Mouse (Mus musculus) NIH3T3 (cell line): ENCODE data around the gene Phactr1.
A peak's percentile ranks its signal among the peaks of the same experiment; 100 is the strongest.
"Not testable (repeated sequence)": the region's sequence is repeated elsewhere in the genome, so short reads cannot be mapped to it uniquely, and the experiment has no call there.

Source experiments
- DNase-seq: peaks from one replicate; pipeline ENCODE4 v3.0.0-alpha.2; 2012; ENCODE audit warnings: low read depth

Gene Phactr1

DNA sequence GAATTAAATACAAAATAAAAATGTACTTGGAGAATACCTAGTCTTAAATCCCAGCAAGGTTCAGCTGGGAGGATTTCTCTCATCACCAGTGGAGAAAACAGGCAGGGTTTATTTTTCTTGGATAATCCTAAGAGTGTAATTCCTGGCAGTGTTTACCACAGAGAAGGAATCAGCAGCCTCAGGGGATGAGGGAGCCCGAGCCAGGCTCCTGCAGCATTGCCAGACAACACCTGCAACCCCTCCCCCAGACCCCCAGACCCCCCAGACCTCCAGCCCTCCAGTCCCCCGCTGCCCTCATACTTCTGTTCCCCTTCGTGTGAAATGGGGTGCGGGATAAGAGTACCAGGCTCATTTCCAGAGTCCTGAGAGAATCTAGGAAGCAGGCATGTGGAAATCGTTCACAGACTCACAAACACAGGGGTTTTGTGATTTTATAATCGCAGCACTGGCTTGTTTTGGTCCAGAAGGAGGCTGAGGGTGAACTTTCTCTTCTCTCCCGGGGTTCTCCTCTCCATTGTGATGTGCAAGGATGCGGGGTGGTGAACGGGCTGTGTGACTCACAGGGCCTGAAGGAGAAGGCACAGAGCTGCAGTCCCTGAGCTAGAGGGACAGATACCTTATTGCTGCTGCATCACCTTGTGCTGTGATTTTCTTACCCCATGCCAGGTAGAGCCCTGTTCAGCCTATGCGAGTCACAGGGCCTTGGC is 249.3 kb downstream of the Phactr1 start:
- DNase-seq, result peak; percentile 69

DNA sequence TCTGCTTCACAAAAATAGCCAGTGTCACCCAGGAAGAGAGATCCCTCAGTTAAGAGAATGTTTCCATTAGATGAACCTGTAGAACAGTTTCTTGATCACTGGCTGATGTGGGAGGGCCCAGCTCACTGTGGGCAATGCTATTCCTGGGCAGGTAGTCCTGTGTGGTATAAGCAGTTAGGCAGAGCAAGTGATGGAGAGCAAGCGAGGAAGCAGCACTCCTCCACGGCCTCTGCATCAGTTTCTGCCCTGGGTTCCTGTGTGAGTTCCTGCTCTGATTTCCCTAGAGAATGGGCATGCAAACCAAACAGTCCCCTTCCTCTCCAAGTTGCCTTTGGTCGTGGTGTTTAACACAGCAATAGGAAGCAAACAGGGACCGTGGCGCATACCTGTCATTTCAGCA is 251.6 kb downstream of the Phactr1 start:
- no peak for DNase-seq

DNA sequence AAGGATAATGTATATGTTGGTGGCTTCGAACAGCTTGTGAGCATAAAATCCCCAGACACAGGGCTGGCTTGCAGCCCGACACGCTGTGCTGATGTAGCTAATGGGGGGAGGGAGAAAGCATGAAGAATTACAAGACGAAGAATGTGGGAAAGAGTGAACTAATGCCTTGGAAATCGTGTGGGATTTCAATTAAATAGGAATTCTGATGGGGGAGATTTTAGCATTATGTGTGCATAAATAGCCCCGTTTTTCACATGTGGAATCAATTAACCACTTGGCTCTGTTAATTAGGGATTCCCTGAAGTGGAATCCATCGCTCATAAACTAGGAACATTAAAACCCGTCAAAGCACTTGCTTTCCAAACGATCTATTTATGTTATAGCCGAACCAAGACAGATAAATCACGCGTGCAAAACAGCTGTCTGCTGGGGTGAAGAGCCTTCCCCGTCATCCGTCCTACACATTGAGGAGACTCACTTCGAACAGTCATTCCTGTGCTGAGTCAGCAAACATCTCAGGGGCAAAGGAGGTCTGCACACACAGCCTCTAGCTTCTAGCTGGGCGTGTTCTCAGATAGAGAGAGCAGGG is 254.2 kb downstream of the Phactr1 start:
- peak; percentile 76 for DNase-seq

DNA sequence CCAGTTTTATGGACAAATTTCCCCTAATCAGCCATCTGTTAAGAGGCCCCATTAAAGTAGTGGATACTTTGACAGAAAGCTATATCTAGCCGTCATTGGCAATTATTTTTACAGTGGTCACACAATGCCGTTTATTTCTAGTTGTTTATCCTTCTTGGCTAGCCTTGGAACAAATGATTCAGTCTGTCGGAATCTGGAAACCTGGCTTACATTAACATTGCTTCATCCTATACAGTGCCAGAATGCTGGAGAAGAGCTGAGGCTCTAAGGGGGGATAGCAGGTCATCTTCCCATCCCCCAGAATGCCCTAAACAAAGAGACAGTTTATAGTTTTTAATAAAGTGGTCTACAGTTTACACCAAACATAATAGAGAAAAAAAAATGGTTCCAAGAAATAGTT is 257.4 kb downstream of the Phactr1 start:
- DNase-seq, result peak; percentile 85

DNA sequence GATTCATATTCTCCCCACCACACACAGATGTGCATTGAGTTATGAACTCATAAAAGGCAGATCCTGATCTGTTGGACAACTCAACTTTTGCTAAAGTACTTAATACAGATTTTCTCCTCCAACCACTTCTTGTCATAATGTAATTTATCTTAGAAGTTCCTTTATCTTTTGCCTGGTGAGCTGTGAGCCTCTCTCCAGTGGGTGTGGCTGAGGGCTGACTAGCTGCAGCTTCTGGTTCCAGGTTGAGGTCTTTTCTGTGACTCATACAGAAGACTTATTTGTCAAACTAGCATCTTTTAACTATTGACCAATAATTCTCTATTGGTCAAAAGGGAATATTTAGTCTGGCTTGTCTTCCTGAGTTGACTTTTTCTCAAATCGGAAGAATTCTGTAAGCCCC is 257.9 kb downstream of the Phactr1 start:
- peak; percentile 71 for DNase-seq

DNA sequence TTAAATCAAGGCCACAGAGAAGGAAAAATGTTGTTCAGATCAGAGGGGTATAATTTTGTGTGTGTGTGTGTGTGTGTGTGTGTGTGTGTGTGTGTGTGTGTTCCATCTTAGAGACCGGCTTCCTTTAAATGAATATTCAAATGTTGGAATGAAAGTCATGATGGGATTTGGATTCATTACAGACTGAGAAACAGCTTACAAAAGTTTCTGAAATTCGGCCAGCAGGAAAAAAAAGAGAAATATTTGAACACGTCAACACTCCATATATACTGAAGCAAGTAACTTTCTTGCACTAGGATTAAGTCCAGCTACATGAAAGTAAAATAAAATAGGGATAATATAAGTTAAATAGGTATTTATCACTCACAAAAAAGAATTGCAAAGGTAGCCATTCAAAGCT is 259.8 kb downstream of the Phactr1 start:
- DNase-seq, result peak; percentile 68

DNA sequence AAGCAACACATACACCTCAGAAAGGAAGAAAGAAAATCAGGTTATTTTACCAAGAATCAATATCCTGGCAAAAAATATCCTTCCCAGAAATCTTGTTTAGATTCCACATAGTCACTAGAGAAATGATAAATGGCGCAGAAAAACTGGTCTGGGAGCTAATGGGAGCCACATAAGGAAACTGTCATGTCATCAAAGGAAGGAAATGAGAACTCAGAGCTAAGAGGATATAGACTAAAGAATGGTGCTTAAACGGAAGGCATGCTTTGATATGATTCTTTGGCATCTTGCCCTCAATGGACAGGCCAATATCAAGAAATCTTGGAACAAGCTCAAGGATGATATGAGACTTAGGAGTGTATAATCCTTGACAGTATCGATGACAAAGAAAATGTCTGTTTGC is 263.7 kb downstream of the Phactr1 start:
- DNase-seq, result no peak

DNA sequence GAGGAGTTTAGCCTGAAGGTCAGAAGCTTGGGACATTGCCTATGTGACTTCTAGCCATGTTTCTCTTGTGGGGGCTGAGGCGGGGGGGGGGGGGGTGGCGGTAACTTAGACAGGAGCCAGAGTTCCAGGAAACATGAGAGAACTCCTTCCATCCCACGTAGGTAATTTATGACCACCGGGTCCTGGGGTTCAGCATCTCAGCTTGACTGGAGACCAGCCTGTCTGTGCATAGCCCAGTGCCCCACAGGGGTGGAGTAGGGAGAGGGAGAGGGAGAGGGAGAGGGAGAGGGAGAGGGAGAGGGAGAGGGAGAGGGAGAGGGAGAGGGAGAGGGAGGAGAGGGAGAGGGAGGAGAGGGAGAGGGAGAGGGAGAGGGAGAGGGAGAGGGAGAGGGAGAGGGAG is 264.8 kb downstream of the Phactr1 start:
- not testable (repeated sequence) for DNase-seq

DNA sequence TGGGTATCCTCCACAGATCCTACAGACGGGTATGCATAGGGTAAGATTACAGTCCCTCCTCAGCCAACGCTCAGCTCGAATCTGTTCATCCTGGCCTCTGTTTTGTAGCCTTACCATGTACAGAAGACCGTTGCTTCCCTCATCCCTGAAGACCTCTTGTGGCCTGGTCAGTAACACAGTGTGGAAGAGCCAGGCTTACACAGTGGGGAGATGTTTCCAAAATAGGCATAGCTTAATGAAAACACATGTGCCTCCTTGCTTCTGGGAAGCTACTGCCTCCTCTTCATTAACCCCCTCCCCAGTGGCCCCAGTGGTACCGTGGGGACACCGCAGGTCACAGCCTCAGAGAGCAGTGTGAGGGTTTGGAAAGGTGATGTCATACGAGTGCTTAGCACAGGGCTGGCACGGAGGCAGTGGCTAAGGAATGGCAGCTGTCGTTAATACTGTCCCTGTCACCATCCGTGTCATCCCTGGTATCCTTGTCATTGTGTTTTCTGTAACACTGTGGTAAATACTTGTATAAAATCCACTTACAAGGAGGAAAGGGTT is 268.4 kb downstream of the Phactr1 start:
- DNase-seq, result no peak

DNA sequence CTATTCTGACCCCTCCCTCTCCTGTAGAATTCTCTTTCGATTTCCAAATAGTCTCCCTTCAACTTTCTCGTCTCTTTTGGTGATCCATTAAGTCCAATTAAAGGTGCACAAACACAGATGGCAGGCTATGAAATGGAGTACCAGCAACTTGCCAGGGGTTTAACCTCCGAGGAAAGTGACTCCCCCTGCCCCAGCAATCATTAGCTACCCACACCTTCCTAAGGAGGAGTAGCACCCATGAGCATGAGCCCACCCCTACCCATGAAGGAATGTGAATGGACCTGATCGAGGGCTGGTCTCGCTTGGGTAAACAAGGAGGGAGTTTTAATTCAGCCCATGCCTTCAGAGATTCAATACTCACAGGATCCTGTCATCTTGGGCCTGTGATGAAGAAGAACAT is 268.9 kb downstream of the Phactr1 start:
- no peak for DNase-seq

DNA sequence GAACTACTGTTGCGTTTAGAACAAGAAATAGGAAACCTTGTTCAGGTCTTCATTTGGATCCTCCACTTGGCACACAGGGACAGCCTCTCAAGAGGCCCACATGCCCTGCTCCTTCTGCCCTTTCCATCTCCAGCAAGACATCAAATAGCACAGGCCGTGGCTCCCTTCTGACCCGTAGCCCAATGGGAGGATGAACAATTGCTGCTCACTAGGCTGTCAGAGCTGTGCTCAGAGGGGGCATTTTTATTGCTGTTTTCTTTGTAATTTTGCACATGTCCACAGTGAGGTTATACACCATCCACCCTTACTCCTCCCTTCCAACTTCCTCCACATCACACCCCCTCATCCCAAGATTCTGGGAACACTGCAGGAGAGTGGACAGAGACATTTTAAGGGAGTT is 269.6 kb downstream of the Phactr1 start:
- DNase-seq, result no peak

DNA sequence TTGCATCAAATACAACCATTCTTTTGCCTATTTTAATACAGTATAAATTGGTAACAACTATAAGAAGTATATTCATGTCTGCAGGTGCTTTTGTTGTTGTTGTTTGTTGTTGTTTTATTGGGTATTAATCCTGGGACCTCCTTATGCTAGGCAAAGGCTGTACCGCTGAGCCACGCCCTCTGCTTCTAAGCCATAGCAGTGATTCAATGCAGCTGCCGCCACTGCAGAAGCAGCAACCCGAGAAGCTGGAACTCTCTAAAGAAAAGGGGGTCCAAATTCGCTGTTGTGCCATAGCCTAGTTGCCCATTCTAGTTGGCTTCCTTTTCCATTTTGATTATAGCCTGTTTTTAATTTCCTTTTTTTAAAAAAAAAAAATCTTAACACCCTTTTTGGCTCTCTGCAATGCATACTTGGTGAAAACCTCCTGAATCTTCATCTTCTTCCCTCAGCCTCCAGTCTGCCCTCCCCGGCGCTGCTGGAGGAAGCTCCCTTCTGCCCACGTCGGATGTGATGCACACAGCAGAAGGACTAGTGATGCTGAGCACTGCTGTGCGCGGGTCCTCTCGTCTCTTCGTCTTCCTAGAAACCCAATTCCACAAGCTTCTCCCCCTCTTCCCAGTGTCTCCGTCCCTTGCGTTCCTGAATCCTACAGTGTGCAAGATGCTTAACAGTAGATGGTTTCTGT is 271.8 kb downstream of the Phactr1 start:
- DNase-seq, result no peak

DNA sequence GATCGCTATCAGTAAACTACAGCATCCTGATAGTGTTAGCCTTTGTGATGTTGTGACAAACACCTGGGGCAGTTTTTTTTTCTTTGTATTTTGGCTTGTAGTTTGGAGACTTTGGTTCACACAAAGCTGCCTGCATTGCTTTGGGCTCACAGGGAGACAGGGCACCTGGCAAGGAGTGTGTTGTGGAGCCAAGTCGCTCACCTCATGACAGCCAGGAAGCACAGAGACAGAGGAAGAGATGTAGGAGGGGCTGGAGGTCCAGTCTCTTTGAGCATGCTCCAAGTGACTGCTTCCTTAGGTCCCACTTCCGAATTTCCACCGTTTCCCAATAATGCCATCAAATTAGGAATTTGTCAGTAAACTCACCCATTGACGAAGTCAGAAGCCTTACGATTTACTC is 272.6 kb downstream of the Phactr1 start:
- no peak for DNase-seq

DNA sequence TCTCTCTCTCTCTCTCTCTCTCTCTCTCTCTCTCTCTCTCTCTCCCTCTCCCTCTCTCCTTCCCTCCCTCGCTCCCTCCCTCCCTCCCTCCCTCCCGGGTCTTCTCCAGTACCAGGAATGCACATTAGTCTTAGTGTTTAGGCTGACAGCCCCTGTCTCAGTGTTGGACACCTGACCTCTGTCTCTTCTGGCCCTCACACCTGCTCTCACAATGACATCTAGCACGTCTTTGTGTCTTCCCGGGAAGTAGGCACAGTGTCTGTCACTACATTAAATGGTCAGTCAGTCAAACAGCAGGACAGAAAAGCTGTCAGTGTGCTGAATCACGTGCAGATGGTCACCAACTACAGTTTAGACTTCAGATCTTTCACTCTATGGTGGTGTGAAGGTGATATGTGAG is 273.7 kb downstream of the Phactr1 start:
- no peak for DNase-seq

DNA sequence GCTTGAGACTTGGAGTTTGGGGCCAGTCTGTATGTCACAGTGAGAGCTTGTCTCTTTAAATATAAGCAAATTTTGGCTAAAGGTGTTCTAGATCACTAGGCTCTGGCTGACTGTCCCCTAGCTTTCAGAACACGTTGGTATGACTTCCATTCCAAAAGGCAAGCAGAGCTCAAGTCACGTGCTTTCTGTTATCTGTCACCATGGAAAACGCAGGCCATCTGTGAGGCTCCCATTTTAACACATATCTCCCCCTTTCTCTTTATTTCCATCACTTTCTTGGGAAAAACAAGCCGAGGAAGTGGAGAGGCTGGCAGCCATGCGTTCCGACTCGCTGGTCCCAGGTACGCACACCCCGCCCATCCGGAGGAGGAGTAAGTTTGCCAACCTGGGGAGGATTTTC is 275.9 kb downstream of the Phactr1 start:
- no peak for DNase-seq

DNA sequence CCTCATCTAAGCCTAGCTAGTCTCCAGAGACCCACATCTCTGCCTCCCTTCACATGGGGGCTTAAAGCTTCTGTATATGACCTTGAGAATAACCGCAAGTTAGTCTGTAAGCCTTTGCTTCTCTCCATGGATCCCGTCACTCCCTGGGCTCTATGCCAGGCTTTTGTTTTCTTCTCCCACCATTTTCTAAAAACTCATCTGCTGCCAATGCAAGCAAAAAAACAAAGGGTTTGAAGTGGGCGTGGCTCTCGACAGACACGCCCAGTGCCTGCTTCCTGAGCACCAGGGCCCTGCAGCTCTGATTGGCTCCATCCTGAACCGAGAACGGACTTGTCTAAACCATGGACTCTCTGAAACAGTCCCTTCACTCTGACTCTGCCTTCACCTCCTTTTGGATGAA is 277.4 kb downstream of the Phactr1 start:
- no peak for DNase-seq

DNA sequence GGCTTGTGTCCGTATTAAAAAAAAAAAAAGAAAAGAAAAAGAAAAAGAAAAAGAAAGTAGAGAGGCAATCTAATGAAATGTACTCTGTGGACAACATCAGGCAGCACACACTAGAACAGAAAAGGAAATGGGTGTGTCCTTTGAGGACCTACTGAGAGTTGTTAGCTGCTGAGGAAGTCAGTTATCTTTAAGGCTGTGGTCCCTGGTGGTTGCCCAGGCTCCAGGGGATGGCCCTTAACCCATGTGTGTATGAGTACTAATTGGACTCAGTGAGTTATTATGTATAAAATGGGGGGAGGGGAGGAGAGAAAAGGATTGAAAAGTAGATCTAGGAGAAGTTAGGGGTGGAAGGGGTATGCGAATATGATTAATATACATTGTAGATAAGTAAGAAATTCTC is 278.4 kb downstream of the Phactr1 start:
- DNase-seq, result no peak

DNA sequence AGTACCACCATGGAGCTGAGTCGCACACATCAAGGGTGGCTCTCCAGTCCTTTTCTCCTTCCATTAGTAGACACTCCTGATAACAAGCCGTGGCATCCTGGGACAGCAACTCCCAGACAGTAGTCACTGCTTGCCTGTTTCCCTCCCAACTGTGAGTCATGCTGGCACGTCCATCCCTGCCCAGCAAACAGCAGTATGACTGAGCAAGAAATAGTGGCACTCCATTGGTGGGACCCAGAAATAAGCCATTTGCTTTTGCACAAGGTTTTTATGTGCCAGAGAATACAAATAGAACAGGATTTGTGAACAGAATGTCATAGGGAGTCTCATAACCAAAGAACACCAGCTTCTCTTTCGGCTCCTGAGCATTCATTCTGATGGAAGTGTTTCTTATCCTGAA is 281.1 kb downstream of the Phactr1 start:
- DNase-seq, result peak; percentile 18

DNA sequence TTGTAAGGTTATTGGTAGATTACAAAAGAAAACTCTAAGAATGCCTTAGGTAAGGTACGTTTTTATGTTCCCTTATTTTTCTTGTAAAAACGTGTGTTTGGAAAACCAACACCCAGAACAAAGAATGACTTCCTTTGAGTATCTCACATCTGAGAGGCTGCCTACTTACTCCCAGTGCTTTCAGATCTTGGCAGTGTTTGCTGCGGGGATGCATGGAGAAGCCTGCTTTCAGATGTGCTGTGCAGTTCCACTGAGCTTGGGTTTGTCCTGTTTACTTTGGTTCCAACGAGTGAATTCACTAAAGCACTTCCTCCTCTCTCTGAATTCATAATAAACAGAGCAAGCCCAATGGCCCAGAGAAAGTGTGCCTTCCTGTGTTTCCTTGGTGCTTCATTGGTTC is 288.1 kb downstream of the Phactr1 start:
- DNase-seq, result no peak

DNA sequence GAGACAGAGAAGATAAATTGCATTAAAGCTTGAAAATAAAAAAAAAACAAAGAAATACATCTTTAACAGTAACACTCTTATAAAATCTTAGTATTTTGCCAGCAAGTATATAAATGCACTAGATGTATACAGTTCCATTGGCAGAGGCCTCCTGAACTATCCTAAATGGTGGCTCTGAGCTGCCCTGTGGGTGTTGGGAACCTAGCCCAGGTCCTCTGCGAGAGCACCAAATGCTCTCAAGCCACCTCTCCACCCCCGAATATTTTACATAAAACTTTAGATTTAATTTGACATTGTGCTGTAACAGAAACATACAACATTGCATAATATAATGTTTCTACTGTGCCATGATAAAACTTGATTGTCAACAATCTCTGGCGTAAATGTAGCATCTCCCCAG is 293.1 kb downstream of the Phactr1 start:
- DNase-seq, result no peak

DNA sequence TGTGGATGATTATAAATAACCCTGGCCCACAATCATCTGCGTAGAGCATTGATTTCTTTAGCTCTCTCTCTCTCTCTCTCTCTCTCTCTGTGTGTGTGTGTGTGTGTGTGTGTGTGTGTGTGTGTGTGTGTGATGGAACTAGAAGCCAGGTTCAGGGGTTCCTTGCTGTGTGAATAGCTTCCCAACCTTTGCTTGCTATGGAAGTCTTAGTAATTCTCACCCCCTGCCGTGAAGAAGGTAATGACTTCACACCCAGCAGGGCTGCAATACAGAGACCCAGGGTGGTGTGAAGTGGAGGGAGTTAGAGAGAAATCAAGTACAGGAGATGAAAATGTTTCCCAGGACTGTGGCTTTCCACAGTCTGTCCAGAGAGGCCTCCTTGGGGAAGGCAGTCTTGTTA is 293.5 kb downstream of the Phactr1 start:
- no peak for DNase-seq

DNA sequence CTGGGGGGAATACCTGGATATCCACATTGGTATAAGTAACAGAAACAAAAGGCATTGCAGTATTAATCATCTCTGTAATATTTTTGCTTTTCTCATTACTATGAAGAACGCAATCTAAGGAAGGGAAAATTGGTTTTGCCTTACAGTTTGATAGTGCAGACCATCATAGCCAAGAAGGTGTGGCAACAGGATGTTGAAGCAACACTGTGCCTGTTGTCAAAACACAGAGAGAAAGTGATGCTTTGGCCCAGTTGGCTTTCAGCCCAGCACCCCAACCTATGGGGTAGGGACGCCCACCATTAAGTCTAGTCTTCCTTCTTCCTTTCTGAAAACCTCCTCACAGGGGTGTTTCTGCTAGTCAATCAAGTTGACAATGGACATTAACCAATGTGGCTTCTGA is 294.1 kb downstream of the Phactr1 start:
- no peak for DNase-seq

DNA sequence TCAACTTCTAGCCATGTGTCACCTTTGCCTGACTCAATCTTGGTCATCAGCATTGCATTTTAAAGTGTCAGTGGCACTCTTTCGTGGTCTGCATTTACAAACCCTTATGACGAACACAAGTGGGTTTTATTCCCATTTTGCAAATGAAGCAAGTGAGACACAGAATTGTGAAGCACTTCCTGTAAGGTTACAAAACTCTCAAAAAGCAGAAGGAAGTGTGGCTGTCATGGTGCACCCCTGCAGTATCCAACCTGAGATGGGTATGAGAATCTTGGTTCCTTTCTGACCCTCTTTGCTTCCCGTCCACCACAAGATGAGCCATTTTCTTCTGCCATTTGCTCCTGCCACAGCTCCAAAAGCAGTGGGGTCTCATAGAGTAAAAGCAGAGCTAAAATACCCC is 295.7 kb downstream of the Phactr1 start:
- no peak for DNase-seq
